Mouse (Mus musculus) stomach, postnatal 0 days (tissue): ENCODE results near the gene Ttc13.

Experiments
- CTCF ChIP-seq: IDR thresholded peaks from 2 replicates; pipeline ENCODE4 v1.5.1; 2016; ENCODE audit warnings: antibody characterized with exemption, low read depth, mild to moderate bottlenecking, moderate library complexity
- EP300 ChIP-seq: optimal IDR thresholded peaks from 2 replicates; pipeline ENCODE3; 2016; ENCODE audit warnings: antibody characterized with exemption

- TF ChIP-seq CTCF (no peak), EP300 (no peak)
Measured at GRCm38 (mm10) chr8:124700271-124700670, 21.5 kb downstream of the Ttc13 start.
